Mouse (Mus musculus) heart, adult 2 months (tissue): Measurements from ENCODE around the gene Lrp11.

Experiments used
- CTCF ChIP-seq: fragments of 200-600 bp; IDR thresholded peaks from 2 replicates; pipeline ENCODE4 v1.8.1; 2022; ENCODE audit warnings: antibody characterized with exemption, mild to moderate bottlenecking, moderate library complexity
- EP300 ChIP-seq: fragments of 200-500 bp; IDR thresholded peaks from 2 replicates; pipeline ENCODE4 v1.6.1; 2011; ENCODE audit warnings: low read depth, low read length, control low read depth; ENCODE audit not compliant: insufficient read depth
- POLR2A ChIP-seq: fragments of 200-500 bp; IDR thresholded peaks from 2 replicates; pipeline ENCODE4 v1.6.1; 2011; ENCODE audit warnings: mild to moderate bottlenecking, low read depth, low read length, control low read depth; ENCODE audit not compliant: insufficient read depth

DNA sequence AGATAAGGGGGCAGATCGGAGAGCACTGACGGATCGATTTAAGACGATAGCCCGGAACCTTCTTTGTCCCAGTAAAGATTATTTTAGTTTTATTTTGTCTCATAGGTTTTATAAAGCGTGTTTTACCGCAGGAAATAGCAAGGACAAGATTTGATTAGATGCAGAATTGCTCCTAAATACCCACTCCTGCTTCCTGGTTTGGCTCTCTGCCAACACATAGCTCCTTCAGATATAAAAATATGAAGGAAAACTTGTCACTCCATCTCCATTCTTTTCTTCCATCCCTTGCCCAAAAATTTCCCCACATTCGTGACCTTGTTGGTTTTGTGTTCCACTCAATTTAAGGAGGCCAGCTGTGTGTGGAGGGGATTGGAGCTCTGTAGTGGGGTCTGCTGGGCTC lies 1.2 kb downstream of the Lrp11 start:
- TF ChIP-seq POLR2A (no peak), CTCF (no peak), EP300 (no peak)
